Comparison of ENCODE assay signal across 8 mouse cellular contexts in genomic region chr6:77582568-77582967, GRCm38 (mm10).
DNase-seq lines count a peak whose midpoint lies in the region; ATAC-seq and TF ChIP-seq lines count a peak whose summit lies in the region.
"Had no signal": no experiment of that assay in that cellular context is flagged by ENCODE, and none has a peak within 500 bp of the region (broad histone marks: within the 10 kb centered on the region; RNA-seq: fewer than 3 reads in every experiment).

No protein-coding gene starts in this region.

- no peak for ATAC-seq in intestine, postnatal 0 days
- no peak for ATAC-seq in intestine, embryonic 15.5 days
- ATAC-seq in midbrain, postnatal 0 days (ENCODE audit: low FRiP score): no peak
- ATAC-seq in midbrain, embryonic 15.5 days (replicated peaks): no peak

- no peaks in the 10 kb centered on the region for H3K4me1 ChIP-seq in intestine, postnatal 0 days (replicated peaks; ENCODE audit: control insufficient read depth, insufficient read depth, low read length)
- no peaks in the 10 kb centered on the region for H3K4me1 ChIP-seq in intestine, embryonic 15.5 days (replicated peaks)
- H3K4me1 ChIP-seq in midbrain, postnatal 0 days (ENCODE audit: insufficient read depth, low read length): no peaks in the 10 kb centered on the region
- H3K4me1 ChIP-seq in midbrain, embryonic 15.5 days: no peaks in the 10 kb centered on the region
- H3K4me1 ChIP-seq: hindbrain, embryonic 15.5 days had no signal

- 44% methylated on average over 4 of the region's 4 CpGs for WGBS in intestine, postnatal 0 days
- whole genome bisulfite sequencing in intestine, embryonic 15.5 days: 49% methylated on average over 4 of the region's 4 CpGs
- 44% methylated on average over 4 of the region's 4 CpGs for WGBS in midbrain, postnatal 0 days
- 44% methylated on average over 4 of the region's 4 CpGs for WGBS in midbrain, embryonic 15.5 days

- no peaks in the 10 kb centered on the region for H3K27me3 ChIP-seq in intestine, postnatal 0 days (replicated peaks; ENCODE audit: control insufficient read depth, insufficient read depth, low read length)
- H3K27me3 ChIP-seq in intestine, embryonic 15.5 days (replicated peaks): no peaks in the 10 kb centered on the region
- no peaks in the 10 kb centered on the region for H3K27me3 ChIP-seq in midbrain, postnatal 0 days (ENCODE audit: insufficient read depth, low read length)
- no peaks in the 10 kb centered on the region for H3K27me3 ChIP-seq in midbrain, embryonic 15.5 days (replicated peaks)
- H3K27me3 ChIP-seq: hindbrain, embryonic 15.5 days had no signal

- no peaks in the 10 kb centered on the region for H3K36me3 ChIP-seq in intestine, postnatal 0 days (ENCODE audit: control insufficient read depth, insufficient read depth)
- H3K36me3 ChIP-seq in intestine, embryonic 15.5 days: no peaks in the 10 kb centered on the region
- no peaks in the 10 kb centered on the region for H3K36me3 ChIP-seq in midbrain, postnatal 0 days (ENCODE audit: insufficient read depth, low read length)
- no peaks in the 10 kb centered on the region for H3K36me3 ChIP-seq in midbrain, embryonic 15.5 days (replicated peaks)
- H3K36me3 ChIP-seq: hindbrain, embryonic 15.5 days had no signal

- H3K9ac ChIP-seq in intestine, postnatal 0 days (ENCODE audit: low read depth, low read length): no peak overlapping the region
- no peak overlapping the region for H3K9ac ChIP-seq in intestine, embryonic 15.5 days
- no peak overlapping the region for H3K9ac ChIP-seq in midbrain, postnatal 0 days (replicated peaks; ENCODE audit: low read length, poor library complexity, severe bottlenecking)
- no peak overlapping the region for H3K9ac ChIP-seq in midbrain, embryonic 15.5 days
- H3K9ac ChIP-seq: hindbrain, embryonic 15.5 days had no signal

- no peak overlapping the region for H3K4me3 ChIP-seq in intestine, postnatal 0 days (ENCODE audit: low read depth, low read length)
- no peak overlapping the region for H3K4me3 ChIP-seq in intestine, embryonic 15.5 days (replicated peaks)
- H3K4me3 ChIP-seq in midbrain, postnatal 0 days (ENCODE audit: low read depth, low read length): no peak overlapping the region
- H3K4me3 ChIP-seq in midbrain, embryonic 15.5 days: no peak overlapping the region
- H3K4me3 ChIP-seq: hindbrain, embryonic 15.5 days had no signal

- no peaks in the 10 kb centered on the region for H3K9me3 ChIP-seq in intestine, postnatal 0 days (ENCODE audit: control insufficient read depth)
- no peaks in the 10 kb centered on the region for H3K9me3 ChIP-seq in intestine, embryonic 15.5 days
- no peaks in the 10 kb centered on the region for H3K9me3 ChIP-seq in midbrain, postnatal 0 days (ENCODE audit: low read length)
- no peaks in the 10 kb centered on the region for H3K9me3 ChIP-seq in midbrain, embryonic 15.5 days
- H3K9me3 ChIP-seq: hindbrain, embryonic 15.5 days had no signal

- no peak overlapping the region for H3K4me2 ChIP-seq in intestine, postnatal 0 days (replicated peaks; ENCODE audit: low read depth)
- H3K4me2 ChIP-seq in intestine, embryonic 15.5 days (replicated peaks): no peak overlapping the region
- H3K4me2 ChIP-seq in midbrain, postnatal 0 days (ENCODE audit: low read depth, low read length, poor library complexity, severe bottlenecking): no peak overlapping the region
- no peak overlapping the region for H3K4me2 ChIP-seq in midbrain, embryonic 15.5 days
- H3K4me2 ChIP-seq: hindbrain, embryonic 15.5 days had no signal

- TF ChIP-seq CTCF in intestine, postnatal 0 days (IDR thresholded peaks at IDR 0.05; ENCODE audit: low read depth): peak; percentile 69
- peak; percentile 53 for TF ChIP-seq CTCF in midbrain, postnatal 0 days (IDR thresholded peaks at IDR 0.05)

- H3K27ac ChIP-seq in intestine, postnatal 0 days (ENCODE audit: low read depth, low read length): no peak overlapping the region
- no peak overlapping the region for H3K27ac ChIP-seq in intestine, embryonic 15.5 days
- no peak overlapping the region for H3K27ac ChIP-seq in midbrain, postnatal 0 days (ENCODE audit: low read depth, low read length)
- H3K27ac ChIP-seq in midbrain, embryonic 15.5 days: no peak overlapping the region
- H3K27ac ChIP-seq: hindbrain, embryonic 15.5 days had no signal

- peak; percentile 22 for DNase-seq in midbrain, postnatal 0 days (ENCODE audit: low spot score)
- DNase-seq in embryo, embryonic 11 days: peak; percentile 54
- no peak for DNase-seq in spleen, postnatal 36 days (ENCODE audit: low spot score in 2 of 2)
- DNase-seq in right cerebral cortex, postnatal 14 days: no peak

Comparison
In these comparisons a context has a peak if more than half of its experiments do, and no peak if none do; other contexts are left out.
1. DNase-seq: peak in midbrain, postnatal 0 days (single experiment) and embryo, embryonic 11 days (single experiment); none in spleen, postnatal 36 days (0 of 2) and right cerebral cortex, postnatal 14 days (single experiment).